Comparison of ENCODE assay signal across 8 mouse cellular contexts in genomic region chr2:71545882-71546639, GRCm38 (mm10). TPM values are rescaled to one million over a fixed set of nuclear protein-coding genes. Genes with fewer than 3 reads are reported as not detected.
DNase-seq lines count a peak whose midpoint lies in the region; ATAC-seq and TF ChIP-seq lines count a peak whose summit lies in the region.

No protein-coding gene starts in this region.

- H3K9me3 ChIP-seq in ES-E14 (ENCODE audit: control insufficient read depth, insufficient read depth, low read depth, low read length) = no peaks in the 10 kb centered on the region
- H3K9me3 ChIP-seq in embryonic facial prominence, embryonic 14.5 days (ENCODE audit: control insufficient read depth, low read length) = no peaks in the 10 kb centered on the region
- H3K9me3 ChIP-seq in hindbrain, embryonic 15.5 days = no peaks in the 10 kb centered on the region

- H3K27ac ChIP-seq in kidney, adult 2 months (ENCODE audit: insufficient read depth, low read depth, low read length) = no peak overlapping the region
- no peak overlapping the region for H3K27ac ChIP-seq in ES-E14 (ENCODE audit: insufficient read depth, low read depth, low read length, poor library complexity, severe bottlenecking)
- peak overlapping the region; percentile 75 for H3K27ac ChIP-seq in embryonic facial prominence, embryonic 14.5 days (replicated peaks; ENCODE audit: low read depth, low read length)
- H3K27ac ChIP-seq in hindbrain, embryonic 15.5 days (replicated peaks) = no peak overlapping the region

- 3% methylated on average over 59 of the region's 59 CpGs for WGBS in kidney, adult 2 months
- under 1% methylated on average over 37 of the region's 59 CpGs for WGBS in embryonic facial prominence, embryonic 14.5 days
- WGBS in hindbrain, embryonic 15.5 days = under 1% methylated on average over 58 of the region's 59 CpGs

- in situ Hi-C loops in ES-E14 (cut with MboI; ENCODE audit: low sequenced_read_pairs in 2 of 2, unreplicated experiment in 2 of 2) = loop anchor here (5.0 to 25.0 kb wide), 4 partner anchors 94 to 1959 kb away; partner anchors contain the start of genes Lrp2 (in 1 of the 2) and Metap1d (in 1 of the 2)

- ATAC-seq in embryonic facial prominence, embryonic 14.5 days (ENCODE audit: low read depth) = peak; percentile 56
- peak; percentile 63 for ATAC-seq in hindbrain, embryonic 15.5 days (ENCODE audit: low FRiP score, low read depth)
- ATAC-seq in megakaryocyte progenitor cell, adult 5-6 weeks (replicated peaks; ENCODE audit: poor library complexity) = 0 out of 2 replicates have a peak, but pooled peaks have one; percentile 7

- no peak overlapping the region for H3K9ac ChIP-seq in ES-E14 (ENCODE audit: insufficient read depth, low read depth, low read length, poor library complexity, severe bottlenecking)
- peak overlapping the region; percentile 74 for H3K9ac ChIP-seq in embryonic facial prominence, embryonic 14.5 days (ENCODE audit: low read depth, low read length)
- no peak overlapping the region for H3K9ac ChIP-seq in hindbrain, embryonic 15.5 days

- H3K4me2 ChIP-seq in embryonic facial prominence, embryonic 14.5 days (ENCODE audit: low read depth, low read length) = peak overlapping the region; percentile 99
- H3K4me2 ChIP-seq in hindbrain, embryonic 15.5 days = peak overlapping the region; percentile 86

- H3K36me3 ChIP-seq in kidney, adult 2 months (ENCODE audit: control insufficient read depth, insufficient read depth, low read length) = no peaks in the 10 kb centered on the region
- no peaks in the 10 kb centered on the region for H3K36me3 ChIP-seq in ES-E14 (ENCODE audit: control insufficient read depth, insufficient read depth, low read length, poor library complexity, severe bottlenecking)
- no peaks in the 10 kb centered on the region for H3K36me3 ChIP-seq in embryonic facial prominence, embryonic 14.5 days (ENCODE audit: control insufficient read depth, insufficient read depth, low read length)
- no peaks in the 10 kb centered on the region for H3K36me3 ChIP-seq in hindbrain, embryonic 15.5 days

- peak overlapping the region; percentile 16; the same call in 1 of the 2 replicates for H3K4me3 ChIP-seq in kidney, adult 2 months (ENCODE audit: insufficient read depth, low read depth, low read length)
- peak overlapping the region; percentile 66 to 76 for H3K4me3 ChIP-seq in ES-E14 (ENCODE audit: insufficient read depth in 1 of 2, low read depth in 1 of 2, low read length in 2 of 2, poor library complexity in 1 of 2, severe bottlenecking in 1 of 2)
- H3K4me3 ChIP-seq in embryonic facial prominence, embryonic 14.5 days (ENCODE audit: low read depth, low read length) = peak overlapping the region; percentile 60
- peak overlapping the region; percentile 44 for H3K4me3 ChIP-seq in hindbrain, embryonic 15.5 days

- no peak for TF ChIP-seq CTCF in kidney, adult 2 months (conservative IDR thresholded peaks at IDR 0.05; ENCODE audit: insufficient read depth, insufficient read length, low read depth, low read length)

- no peak for TF ChIP-seq POLR2A in kidney, adult 2 months (IDR thresholded peaks at IDR 0.05; ENCODE audit: low read depth, low read length)

- 0 out of 2 replicates have a peak, but pooled peaks cover 3% of the 10 kb centered on the region for H3K4me1 ChIP-seq in kidney, adult 2 months (ENCODE audit: control insufficient read depth, insufficient read depth, low read length)
- H3K4me1 ChIP-seq in ES-E14 (ENCODE audit: control insufficient read depth in 2 of 2, insufficient read depth in 2 of 2, low read length in 2 of 2, poor library complexity in 1 of 2) = peaks cover 0 to 12% of the 10 kb centered on the region in 2 experiments; a peak in 1 of 4 replicates
- peaks cover 15% of the 10 kb centered on the region for H3K4me1 ChIP-seq in embryonic facial prominence, embryonic 14.5 days (ENCODE audit: control insufficient read depth, insufficient read depth, low read length)
- peaks cover 26% of the 10 kb centered on the region for H3K4me1 ChIP-seq in hindbrain, embryonic 15.5 days (replicated peaks)

- peaks cover 32% of the 10 kb centered on the region for H3K27me3 ChIP-seq in kidney, adult 2 months (replicated peaks; ENCODE audit: control insufficient read depth, insufficient read depth, low read length)
- H3K27me3 ChIP-seq in embryonic facial prominence, embryonic 14.5 days (replicated peaks; ENCODE audit: control insufficient read depth, insufficient read depth, low read length) = peaks cover 79% of the 10 kb centered on the region
- peaks cover 68% of the 10 kb centered on the region for H3K27me3 ChIP-seq in hindbrain, embryonic 15.5 days

- DNase-seq in kidney, adult 2 months = peak; percentile 17
- no peak for DNase-seq in kidney, adult 9 months
- no peak for DNase-seq in ES-E14 (ENCODE audit: low read depth, low spot score)
- DNase-seq in embryonic facial prominence, embryonic 14.5 days (ENCODE audit: low spot score) = no peak
- peak; percentile 29 for DNase-seq in testis, postnatal 14 days (ENCODE audit: low spot score)
- DNase-seq in left cerebral cortex, adult 11 months (ENCODE audit: low spot score) = no peak

TF ChIP-seq in ES-E14, 5 proteins besides CTCF, POLR2A, EP300 and RAD21:
- no peak for TF ChIP-seq CHD2 (IDR thresholded peaks at IDR 0.05; ENCODE audit: low read depth, low read length)
- TF ChIP-seq ZNF384 (IDR thresholded peaks at IDR 0.05; ENCODE audit: low read depth, low read length) = no peak
- TF ChIP-seq HCFC1 (IDR thresholded peaks at IDR 0.05; ENCODE audit: borderline replicate concordance, insufficient read depth, low read length) = no peak; the same call in 1 of the 2 replicates
- no peak for TF ChIP-seq MAFK (IDR thresholded peaks at IDR 0.05; ENCODE audit: insufficient read depth, low read depth, low read length)
- no peak for TF ChIP-seq ZC3H11A (IDR thresholded peaks at IDR 0.05; ENCODE audit: borderline replicate concordance, low read depth, low read length)

RNA-seq across cellular contexts. Expression of gene Dlx2, which starts 0.5 kb away (rescaled TPM):
- not detected in 2 replicates for polyA plus RNA-seq in kidney, adult 2 months (2012; rRNA removed)
- 0.16 and 0.80 TPM in 2 replicates for total RNA-seq in ES-E14 (2012; rRNA removed)
- 5.5 and 5.7 TPM in 2 replicates for polyA plus RNA-seq in embryonic facial prominence, embryonic 14.5 days (2014; fragmentation: Nextera tagmentation; extraction: Ambion mirVana)
- 0.26 and 2.2 TPM in 2 replicates for polyA plus RNA-seq in hindbrain, embryonic 15.5 days (2015; fragmentation: Nextera tagmentation; extraction: Ambion mirVana)
- not detected in 2 replicates for total RNA-seq in megakaryocyte progenitor cell, adult 5-6 weeks (2015)
- total RNA-seq in megakaryocyte progenitor cell, adult 5-6 weeks (2017) = not detected in 2 replicates

RNA-seq across cellular contexts. Expression of gene Dlx1, which starts 18.1 kb away (rescaled TPM):
- polyA plus RNA-seq in kidney, adult 2 months (2012; rRNA removed) = 0.16 TPM in 1 of 2 replicates, not detected in the other
- 0.27 and 0.32 TPM in 2 replicates for total RNA-seq in ES-E14 (2012; rRNA removed)
- polyA plus RNA-seq in embryonic facial prominence, embryonic 14.5 days (2014; fragmentation: Nextera tagmentation; extraction: Ambion mirVana) = 13.1 and 15.2 TPM in 2 replicates
- polyA plus RNA-seq in hindbrain, embryonic 15.5 days (2015; fragmentation: Nextera tagmentation; extraction: Ambion mirVana) = 0.38 and 6.9 TPM in 2 replicates
- not detected in 2 replicates for total RNA-seq in megakaryocyte progenitor cell, adult 5-6 weeks (2015)
- total RNA-seq in megakaryocyte progenitor cell, adult 5-6 weeks (2017) = not detected in 2 replicates

Comparison
In these comparisons a context has a peak if more than half of its experiments do, and no peak if none do; other contexts are left out.
1. DNase-seq: peak in kidney, adult 2 months (single experiment) and testis, postnatal 14 days (single experiment); none in kidney, adult 9 months (single experiment), ES-E14 (single experiment), embryonic facial prominence, embryonic 14.5 days (single experiment) and left cerebral cortex, adult 11 months (single experiment).
2. H3K4me3 ChIP-seq: peak in every context shown above with its lines; median percentile 71 in ES-E14; 60 in embryonic facial prominence, embryonic 14.5 days; 44 in hindbrain, embryonic 15.5 days; 16 in kidney, adult 2 months.
3. ATAC-seq: peak in every context shown above with its lines; median percentile 63 in hindbrain, embryonic 15.5 days; 56 in embryonic facial prominence, embryonic 14.5 days; 7 in megakaryocyte progenitor cell, adult 5-6 weeks.